Mouse (Mus musculus): ENCODE data around the gene Gba2.
A peak's percentile ranks its signal among the peaks of the same experiment; 100 is the strongest.
"Not testable (repeated sequence)": the region's sequence is repeated elsewhere in the genome, so short reads cannot be mapped to it uniquely, and the experiment has no call there.

DNA sequence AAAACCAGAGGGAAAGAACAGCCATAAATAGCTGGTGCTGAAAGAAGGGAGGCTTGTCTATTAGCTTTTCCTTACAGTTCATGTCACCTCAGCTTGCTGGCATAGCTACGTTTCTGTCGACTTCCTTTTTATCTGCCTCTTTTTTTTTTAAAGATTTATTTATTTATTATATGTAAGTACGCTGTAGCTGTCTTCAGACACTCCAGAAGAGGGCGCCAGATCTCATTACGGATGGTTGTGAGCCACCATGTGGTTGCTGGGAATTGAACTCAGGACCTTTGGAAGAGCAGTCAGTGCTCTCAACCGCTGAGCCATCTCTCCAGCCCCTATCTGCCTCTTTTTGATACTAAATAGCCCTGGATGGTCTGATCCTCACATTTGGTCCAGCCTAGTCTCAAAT lies 26.8 kb downstream of the Gba2 start:
- 0 out of 2 replicates have a peak, but pooled peaks have one; percentile 10 for TF ChIP-seq CTCF (IDR thresholded peaks at IDR 0.05; ENCODE audit: low read depth)
- not testable (repeated sequence) for TF ChIP-seq EP300 (optimal IDR thresholded peaks at IDR 0.05)

Data from stomach, postnatal 0 days (tissue).